Mouse (Mus musculus): ENCODE results near the gene Psrc1. TPM values are rescaled to one million over a fixed set of nuclear protein-coding genes. Genes with fewer than 3 reads are reported as not detected.

The Psrc1 gene
- polyA plus RNA-seq, 1 experiment from 2014 or later, result 117 TPM

GRCm38 (mm10) chr3:108411754-108412121 lies 28.1 kb downstream of the Psrc1 start:
- H3K36me3 ChIP-seq (replicated peaks), result peaks cover 84% of the 10 kb centered on the region
- WGBS, result 57% methylated on average over 8 of the region's 8 CpGs

GRCm38 (mm10) chr3:108413634-108414360 lies 30.2 kb downstream of the Psrc1 start:
- peaks cover 28% of the 10 kb centered on the region for H3K27me3 ChIP-seq (ENCODE audit: poor library complexity, severe bottlenecking)
- H3K9me3 ChIP-seq, result peaks cover 28% of the 10 kb centered on the region
- WGBS, result 98% methylated on average over 35 of the region's 35 CpGs
- H3K27ac ChIP-seq, result no peak overlapping the region
- no peak for DNase-seq (ENCODE audit: extremely low spot score, low spot score)
- peaks cover 62% of the 10 kb centered on the region for H3K4me1 ChIP-seq
- H3K4me3 ChIP-seq, result peak overlapping the region; percentile 86; the same call in 1 of the 2 replicates
- peaks cover 63% of the 10 kb centered on the region for H3K36me3 ChIP-seq (replicated peaks)

More at GRCm38 (mm10) chr3:108411754-108412121, 28.1 kb downstream of the Psrc1 start:
- H3K27me3 ChIP-seq (ENCODE audit: poor library complexity, severe bottlenecking), result peaks cover 15% of the 10 kb centered on the region
- DNase-seq (ENCODE audit: extremely low spot score, low spot score), result no peak
- peaks cover 28% of the 10 kb centered on the region for H3K9me3 ChIP-seq
- H3K27ac ChIP-seq, result peak overlapping the region; percentile 96
- peaks cover 69% of the 10 kb centered on the region for H3K4me1 ChIP-seq
- peak overlapping the region; percentile 53 for H3K4me3 ChIP-seq

- Histone ChIP-seq H3K27ac (peak within 1 kb of the TSS; percentile 96), H3K4me3 (peak within 1 kb of the TSS; percentile 86), H3K9me3 (peaks cover 28% of the 10 kb centered on the region), H3K27me3 (ENCODE audit: poor library complexity, severe bottlenecking) (peaks cover 28% of the 10 kb centered on the region), H3K36me3 (replicated peaks) (peaks cover 50% of the 10 kb centered on the region), H3K4me1 (peaks cover 53% of the 10 kb centered on the region)
- DNase-seq (ENCODE audit: extremely low spot score, low spot score), result peak; percentile 62
- 6% methylated on average over 63 of the region's 67 CpGs for WGBS
Observed at GRCm38 (mm10) chr3:108414857-108415830, 31.5 kb downstream of the Psrc1 start, which contains the start of gene Celsr2. Celsr2 (minus strand) TSS chr3:108415552.

GRCm38 (mm10) chr3:108415831-108416223 lies 32.2 kb downstream of the Psrc1 start:
- WGBS, result under 1% methylated on average over 48 of the region's 48 CpGs
- peak; percentile 84 for DNase-seq (ENCODE audit: extremely low spot score, low spot score)
- Histone ChIP-seq H3K27ac (peak overlapping the region; percentile 96), H3K9me3 (peaks cover 28% of the 10 kb centered on the region), H3K36me3 (replicated peaks) (peaks cover 43% of the 10 kb centered on the region), H3K4me3 (peak overlapping the region; percentile 86), H3K4me1 (peaks cover 46% of the 10 kb centered on the region), H3K27me3 (ENCODE audit: poor library complexity, severe bottlenecking) (peaks cover 28% of the 10 kb centered on the region)

- Histone ChIP-seq H3K4me1 (peaks cover 47% of the 10 kb centered on the region), H3K27me3 (ENCODE audit: poor library complexity, severe bottlenecking) (no peaks in the 10 kb centered on the region; the same call in 1 of the 2 replicates), H3K9me3 (no peaks in the 10 kb centered on the region), H3K36me3 (replicated peaks) (peaks cover 39% of the 10 kb centered on the region), H3K27ac (peak overlapping the region; percentile 78; the same call in 1 of the 2 replicates), H3K4me3 (no peak overlapping the region)
- no peak for DNase-seq (ENCODE audit: extremely low spot score, low spot score)
- WGBS, result 43% methylated on average over 6 of the region's 6 CpGs
Observed at GRCm38 (mm10) chr3:108423006-108423405, 39.4 kb downstream of the Psrc1 start.

- WGBS, result 24% methylated on average over 11 of the region's 11 CpGs
- H3K27ac ChIP-seq, result peak overlapping the region; percentile 78
Observed at GRCm38 (mm10) chr3:108423844-108424801, 40.5 kb downstream of the Psrc1 start.

GRCm38 (mm10) chr3:108424944-108425623 lies 41.4 kb downstream of the Psrc1 start:
- DNase-seq (ENCODE audit: extremely low spot score, low spot score), result no peak
- Histone ChIP-seq H3K27ac (peak overlapping the region; percentile 78), H3K36me3 (replicated peaks) (peaks cover 59% of the 10 kb centered on the region), H3K9me3 (no peaks in the 10 kb centered on the region), H3K4me3 (no peak overlapping the region), H3K4me1 (peaks cover 47% of the 10 kb centered on the region), H3K27me3 (ENCODE audit: poor library complexity, severe bottlenecking) (no peaks in the 10 kb centered on the region)
- WGBS, result 60% methylated on average over 7 of the region's 7 CpGs

More at GRCm38 (mm10) chr3:108423844-108424801, 40.5 kb downstream of the Psrc1 start:
- Histone ChIP-seq H3K36me3 (replicated peaks) (peaks cover 50% of the 10 kb centered on the region), H3K27me3 (ENCODE audit: poor library complexity, severe bottlenecking) (no peaks in the 10 kb centered on the region), H3K9me3 (no peaks in the 10 kb centered on the region), H3K4me3 (peak overlapping the region; percentile 30; the same call in 1 of the 2 replicates), H3K4me1 (peaks cover 47% of the 10 kb centered on the region)
- DNase-seq (ENCODE audit: extremely low spot score, low spot score), result peak; percentile 38

- 80% methylated on average over 6 of the region's 6 CpGs for WGBS
- H3K9me3 ChIP-seq, result no peaks in the 10 kb centered on the region
- H3K27me3 ChIP-seq (ENCODE audit: poor library complexity, severe bottlenecking), result no peaks in the 10 kb centered on the region
- H3K36me3 ChIP-seq (replicated peaks), result peaks cover 65% of the 10 kb centered on the region
- DNase-seq (ENCODE audit: extremely low spot score, low spot score), result no peak
- H3K4me3 ChIP-seq, result no peak overlapping the region
- H3K27ac ChIP-seq, result peak overlapping the region; percentile 78
- H3K4me1 ChIP-seq, result peaks cover 47% of the 10 kb centered on the region
Observed at GRCm38 (mm10) chr3:108425624-108426018, 42.0 kb downstream of the Psrc1 start.

- 37% methylated on average over 13 of the region's 13 CpGs for WGBS
- no peaks in the 10 kb centered on the region for H3K27me3 ChIP-seq (ENCODE audit: poor library complexity, severe bottlenecking)
- peaks cover 89% of the 10 kb centered on the region for H3K36me3 ChIP-seq (replicated peaks)
- peak overlapping the region; percentile 34 for H3K4me3 ChIP-seq
- H3K27ac ChIP-seq, result peak overlapping the region; percentile 90
- DNase-seq (ENCODE audit: extremely low spot score, low spot score), result peak; percentile 61
- no peaks in the 10 kb centered on the region for H3K9me3 ChIP-seq
- peaks cover 57% of the 10 kb centered on the region for H3K4me1 ChIP-seq
Observed at GRCm38 (mm10) chr3:108432542-108433187, 49.0 kb downstream of the Psrc1 start.

- 18% methylated on average over 18 of the region's 18 CpGs for WGBS
- Histone ChIP-seq H3K4me1 (peaks cover 57% of the 10 kb centered on the region), H3K4me3 (peak overlapping the region; percentile 34), H3K36me3 (replicated peaks) (peaks cover 87% of the 10 kb centered on the region), H3K27me3 (ENCODE audit: poor library complexity, severe bottlenecking) (no peaks in the 10 kb centered on the region), H3K27ac (peak overlapping the region; percentile 90), H3K9me3 (no peaks in the 10 kb centered on the region)
- DNase-seq (ENCODE audit: extremely low spot score, low spot score), result peak; percentile 92
Observed at GRCm38 (mm10) chr3:108433188-108433880, 49.7 kb downstream of the Psrc1 start.
